Mouse (Mus musculus) ovary, adult 18-20 months (tissue): ENCODE data around the gene Dab2ip.

Source experiments
- DNase-seq: peaks from one replicate; pipeline ENCODE4 v3.0.0; 2022; ENCODE audit warnings: low spot score, mixed read lengths

The Dab2ip gene

GRCm38 (mm10) chr2:35654795-35655194, 96.7 kb downstream of the Dab2ip start:
- DNase-seq = no peak

- peak; percentile 59 for DNase-seq
These were observed 97.9 kb downstream of the Dab2ip start for GRCm38 (mm10) chr2:35655996-35656395.

GRCm38 (mm10) chr2:35658311-35658710, 100.2 kb downstream of the Dab2ip start:
- DNase-seq = peak; percentile 19

GRCm38 (mm10) chr2:35659578-35660194, 101.6 kb downstream of the Dab2ip start:
- DNase-seq = no peak

- DNase-seq = peak; percentile 74
These were observed 102.9 kb downstream of the Dab2ip start for GRCm38 (mm10) chr2:35660953-35661374.

- DNase-seq = peak; percentile 31
These were observed 103.5 kb downstream of the Dab2ip start for GRCm38 (mm10) chr2:35661454-35662000.

GRCm38 (mm10) chr2:35662001-35662491, 104.0 kb downstream of the Dab2ip start:
- no peak for DNase-seq

GRCm38 (mm10) chr2:35662738-35663550, 104.9 kb downstream of the Dab2ip start:
- DNase-seq = no peak

GRCm38 (mm10) chr2:35667746-35668145, 109.7 kb downstream of the Dab2ip start:
- DNase-seq = no peak

GRCm38 (mm10) chr2:35669217-35669616, 111.2 kb downstream of the Dab2ip start:
- DNase-seq = no peak

- DNase-seq = no peak
These were observed 111.7 kb downstream of the Dab2ip start for GRCm38 (mm10) chr2:35669748-35670147.

- no peak for DNase-seq
These were observed 112.2 kb downstream of the Dab2ip start for GRCm38 (mm10) chr2:35670300-35670699.

- no peak for DNase-seq
These were observed 114.2 kb downstream of the Dab2ip start for GRCm38 (mm10) chr2:35671980-35672910.

- no peak for DNase-seq
These were observed 115.1 kb downstream of the Dab2ip start for GRCm38 (mm10) chr2:35673181-35673580.

GRCm38 (mm10) chr2:35673986-35674385, 115.9 kb downstream of the Dab2ip start:
- DNase-seq = no peak

- DNase-seq = no peak
These were observed 116.4 kb downstream of the Dab2ip start for GRCm38 (mm10) chr2:35674431-35674830.

GRCm38 (mm10) chr2:35676075-35676665, 118.1 kb downstream of the Dab2ip start:
- DNase-seq = no peak

GRCm38 (mm10) chr2:35677855-35678254, 119.8 kb downstream of the Dab2ip start:
- no peak for DNase-seq

- DNase-seq = no peak
These were observed 120.4 kb downstream of the Dab2ip start for GRCm38 (mm10) chr2:35678440-35678839.

GRCm38 (mm10) chr2:35679812-35680672, 122.0 kb downstream of the Dab2ip start:
- no peak for DNase-seq
